Mouse (Mus musculus) heart, postnatal 0 days (tissue): ENCODE measurements at regions not wholly inside any gene's neighbourhood (a gene's known extent, or its start where the extent isn't known, plus 50 kb on each side); places are given as distances from the start of the nearest gene placed in this dataset.

Experiments
- CTCF ChIP-seq: IDR thresholded peaks from 2 replicates; pipeline ENCODE4 v1.5.1; 2016; ENCODE audit warnings: antibody characterized with exemption, control low read depth, low read depth
- EP300 ChIP-seq: IDR thresholded peaks from 2 replicates; pipeline ENCODE4 v1.6.1; 2016; ENCODE audit warnings: antibody characterized with exemption, low read depth

DNA sequence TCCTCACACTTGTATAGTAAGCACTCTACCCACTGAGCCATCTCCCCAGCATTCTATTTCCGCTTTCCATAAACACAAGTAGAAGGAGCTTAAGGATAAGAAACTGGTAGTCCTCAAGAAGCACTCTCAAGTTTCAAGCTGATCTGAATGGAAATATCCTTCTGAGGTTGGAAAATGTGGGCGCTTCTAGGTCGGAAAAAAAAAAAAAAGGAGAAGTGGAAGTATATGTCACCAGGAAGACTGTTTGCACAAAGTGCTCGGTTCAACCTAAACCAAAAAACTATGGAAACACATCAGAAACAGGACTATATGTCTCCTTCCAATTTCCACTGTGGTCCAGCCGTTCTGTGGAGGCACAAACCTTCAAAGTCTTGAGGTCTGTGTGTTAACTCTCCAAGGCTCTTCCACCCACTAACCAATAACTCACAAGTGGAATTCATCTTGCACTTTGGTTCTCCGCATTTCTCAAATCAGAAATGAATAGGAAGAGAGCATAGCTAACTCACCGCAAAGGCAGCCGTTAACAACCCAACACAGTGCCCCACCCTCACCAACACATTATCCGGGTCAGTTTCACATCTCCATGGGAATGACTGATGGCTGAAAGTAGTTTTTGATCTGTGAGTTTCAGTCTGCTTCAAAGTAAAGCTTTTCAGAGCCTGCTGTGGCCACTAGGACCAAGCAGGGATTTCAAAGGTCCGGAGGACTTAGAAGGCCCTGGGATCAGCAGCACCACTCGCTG is 455.8 kb downstream of the Wdr11 start:
- TF ChIP-seq CTCF (no peak), EP300 (no peak)
